Mouse (Mus musculus): Measurements from ENCODE around the gene Tmed2. TPM values are rescaled to one million over a fixed set of nuclear protein-coding genes. Genes with fewer than 3 reads are reported as not detected.
"Not testable (repeated sequence)": the region's sequence is repeated elsewhere in the genome, so short reads cannot be mapped to it uniquely, and the experiment has no call there.

Tmed2 gene
- total RNA-seq, 2 experiments from 2014 or later, result 300 to 870 TPM

DNA sequence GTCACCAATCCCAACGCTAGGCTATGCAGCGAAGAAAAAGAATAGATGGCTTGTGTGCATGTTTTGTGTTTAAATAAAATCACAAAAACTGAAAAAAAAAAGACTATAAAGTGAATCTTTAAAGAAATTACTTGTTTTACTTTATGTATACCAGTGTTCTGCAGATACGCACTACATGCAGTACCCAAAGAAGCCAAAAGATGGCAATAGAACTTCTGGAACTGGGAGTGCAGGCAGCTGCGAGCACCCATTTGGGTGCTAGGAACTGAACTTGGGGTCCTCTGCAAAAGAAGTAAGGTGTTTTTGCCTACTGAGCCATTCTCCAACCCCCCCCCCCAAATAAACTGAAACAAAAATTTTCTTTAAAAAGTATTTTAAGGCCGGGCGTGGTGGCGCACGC, 17.5 kb upstream of the Tmed2 start:
- no peak for ATAC-seq (replicated peaks; ENCODE audit: low FRiP score, low TSS enrichment, poor library complexity, severe bottlenecking)

DNA sequence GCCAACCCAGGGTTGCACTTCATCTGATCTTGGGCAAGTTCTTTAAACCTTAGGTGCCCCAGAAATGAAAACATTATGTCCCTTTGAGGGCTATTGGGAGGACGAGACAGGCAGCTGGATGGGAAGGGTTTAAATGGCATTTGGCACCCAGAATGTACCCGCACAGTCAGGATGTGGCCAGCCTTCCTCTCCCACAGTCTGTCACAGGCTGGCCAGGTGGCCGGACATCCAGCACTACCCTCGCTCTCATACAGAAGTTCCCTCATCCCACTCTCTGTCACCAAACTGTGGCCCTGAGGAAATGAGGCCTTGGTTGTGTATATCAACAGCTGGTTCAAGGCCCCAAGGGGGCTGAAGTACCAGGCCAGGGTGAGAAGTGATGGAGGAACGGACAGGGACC, 15.6 kb upstream of the Tmed2 start:
- no peak for ATAC-seq (replicated peaks; ENCODE audit: low FRiP score, low TSS enrichment, poor library complexity, severe bottlenecking)

DNA sequence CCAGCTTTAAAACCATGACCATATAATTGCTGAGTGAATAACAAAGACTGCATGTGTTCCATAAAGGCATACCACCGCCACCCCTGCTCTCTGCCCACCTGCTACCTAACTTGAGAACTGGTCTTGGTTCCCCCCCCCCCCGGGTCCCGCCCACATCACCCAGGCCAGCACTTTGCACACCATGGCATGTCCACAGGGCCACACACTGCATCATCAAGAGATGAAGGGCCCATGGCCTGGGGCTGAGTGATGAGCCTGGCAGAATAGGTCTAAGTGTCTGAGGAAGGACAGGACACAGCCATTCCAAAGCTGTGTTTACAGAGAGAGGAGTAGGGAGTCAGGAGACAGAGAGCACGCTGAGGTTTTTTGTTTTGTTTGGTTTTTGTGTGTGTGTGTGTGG, 12.1 kb upstream of the Tmed2 start:
- no peak for ATAC-seq (replicated peaks; ENCODE audit: low FRiP score, low TSS enrichment, poor library complexity, severe bottlenecking)

DNA sequence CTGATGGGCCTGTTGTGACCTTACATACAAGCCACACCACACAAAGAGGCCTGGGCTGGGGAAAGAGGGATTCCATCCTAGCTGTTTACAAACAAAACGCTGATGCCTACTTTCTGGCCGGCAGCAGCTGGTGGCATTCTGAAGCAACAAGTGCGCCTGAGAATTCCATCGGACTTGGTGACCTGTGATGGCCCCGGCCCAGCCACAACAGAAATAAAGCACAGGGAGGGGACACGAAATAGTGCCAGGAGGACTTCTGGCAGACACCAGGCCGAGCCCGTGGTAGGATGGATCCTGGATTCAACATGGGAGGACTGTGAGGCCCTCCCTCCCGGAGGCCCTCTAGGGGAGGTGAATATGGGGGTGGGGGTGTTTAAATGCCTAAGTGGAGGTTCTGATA, 11.7 kb upstream of the Tmed2 start:
- ATAC-seq (replicated peaks; ENCODE audit: low FRiP score, low TSS enrichment, poor library complexity, severe bottlenecking), result no peak

DNA sequence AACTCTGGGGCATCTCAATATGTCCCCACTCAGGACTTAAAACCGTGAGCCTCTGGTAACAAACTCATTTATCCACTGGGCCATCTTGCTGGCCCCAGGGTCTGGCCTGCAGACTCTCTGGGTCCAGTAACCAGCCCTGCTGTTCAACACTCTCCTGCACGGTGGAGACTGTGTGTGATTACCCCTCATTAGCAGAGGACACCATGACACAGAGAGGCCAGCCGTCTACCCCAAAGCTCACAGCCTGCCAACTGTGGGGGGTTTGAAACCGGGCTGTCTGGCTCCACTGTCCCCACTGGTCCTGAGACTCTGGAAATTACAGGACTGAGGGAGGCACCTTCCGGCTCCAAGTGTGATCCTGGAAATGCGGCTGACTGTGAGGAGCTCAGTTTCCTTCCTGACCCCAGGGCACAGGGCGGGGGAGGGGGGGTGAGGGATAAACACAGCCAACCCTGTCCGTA, 11.3 kb upstream of the Tmed2 start:
- no peak for ATAC-seq (replicated peaks; ENCODE audit: low FRiP score, low TSS enrichment, poor library complexity, severe bottlenecking)

DNA sequence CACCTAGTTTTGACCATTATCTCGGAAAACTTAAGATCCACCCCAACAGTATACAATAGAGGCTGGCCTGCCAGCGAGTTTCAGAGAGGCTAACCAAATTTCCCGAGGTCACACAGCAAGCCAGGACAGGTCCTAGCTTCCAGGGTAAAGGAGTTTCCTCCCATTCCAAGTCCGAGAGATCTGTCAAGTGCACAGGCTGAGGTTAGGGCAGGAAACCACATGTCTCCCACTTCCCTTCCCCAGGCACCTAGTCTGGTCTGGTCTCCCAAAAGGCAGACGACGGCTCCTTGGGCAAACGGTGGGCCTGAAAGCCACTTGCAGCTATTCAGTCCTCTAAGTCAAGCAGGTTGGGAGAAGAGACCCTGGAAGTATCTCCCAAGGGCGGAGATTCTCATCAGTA, 10.8 kb upstream of the Tmed2 start:
- ATAC-seq (replicated peaks; ENCODE audit: low FRiP score, low TSS enrichment, poor library complexity, severe bottlenecking), result no peak

DNA sequence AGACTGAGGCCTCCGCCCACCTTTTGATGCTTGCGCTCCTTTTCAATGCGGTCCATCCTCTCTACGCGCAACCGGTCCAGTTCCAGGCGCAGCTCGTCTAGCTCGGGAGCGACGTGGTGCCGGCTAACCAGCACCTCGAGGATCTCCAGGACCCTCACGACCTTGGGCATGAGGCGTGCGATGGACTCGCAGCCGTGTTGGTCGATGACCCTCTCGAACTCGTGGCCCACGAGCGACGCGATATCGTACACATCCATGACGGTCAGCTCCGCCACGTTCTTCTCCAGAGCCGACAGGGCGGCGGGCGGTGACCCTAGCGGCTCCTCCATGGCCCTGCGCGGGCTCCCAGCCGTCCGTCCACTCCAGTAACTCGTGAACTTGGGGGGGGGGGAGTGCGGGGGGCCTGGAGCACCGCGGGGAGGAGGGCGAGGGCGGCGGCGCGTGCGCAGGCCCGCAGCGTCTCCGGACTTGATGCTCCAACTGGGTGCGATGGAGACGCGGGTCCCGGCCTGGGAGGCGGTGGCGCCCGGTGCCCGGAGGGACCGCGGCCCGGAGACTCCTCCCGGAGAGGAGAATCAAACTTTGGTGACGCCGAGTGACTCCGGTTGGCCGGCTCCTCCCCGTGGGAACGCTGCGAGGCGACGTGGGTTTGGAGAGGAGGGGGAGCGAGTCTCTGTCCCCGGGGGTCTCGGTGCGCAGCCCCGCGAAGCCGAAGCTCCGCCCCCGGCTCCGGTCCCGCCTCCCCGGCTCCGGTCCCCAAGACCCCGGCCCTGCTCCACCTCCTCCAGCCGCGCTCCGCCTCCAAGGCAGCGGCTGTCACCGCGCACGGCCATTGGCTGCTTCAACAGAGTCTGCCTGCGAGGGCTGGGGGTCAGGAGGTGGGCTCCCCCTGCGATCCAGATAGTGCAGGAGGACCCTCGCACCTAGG, 9.6 kb upstream of the Tmed2 start, which contains the start of gene Rilpl1:
Gene Rilpl1, minus strand, starts transcription at position 737 of the 928 bp plus-strand sequence.
- ATAC-seq (replicated peaks; ENCODE audit: low FRiP score, low TSS enrichment, poor library complexity, severe bottlenecking), result peak; percentile 63

DNA sequence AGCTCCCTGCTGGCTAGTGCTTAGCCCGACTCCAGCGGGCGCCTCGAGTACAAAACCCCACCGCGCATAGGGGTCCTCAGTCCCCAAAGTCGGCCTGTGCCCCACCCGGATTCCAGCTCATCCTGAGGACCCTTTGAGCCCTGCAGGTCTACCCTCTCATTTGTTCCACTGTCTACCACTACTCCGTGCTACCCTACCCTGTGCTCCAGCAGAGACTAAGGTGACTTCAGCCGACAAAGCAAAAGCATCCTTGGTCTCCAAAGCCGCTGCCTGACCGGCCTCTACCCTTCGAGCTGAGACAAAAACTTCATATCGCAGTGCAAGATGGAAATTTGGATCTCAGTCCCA, 8.9 kb upstream of the Tmed2 start:
- 0 out of 2 replicates have a peak, but pooled peaks have one; percentile 12 for ATAC-seq (replicated peaks; ENCODE audit: low FRiP score, low TSS enrichment, poor library complexity, severe bottlenecking)

DNA sequence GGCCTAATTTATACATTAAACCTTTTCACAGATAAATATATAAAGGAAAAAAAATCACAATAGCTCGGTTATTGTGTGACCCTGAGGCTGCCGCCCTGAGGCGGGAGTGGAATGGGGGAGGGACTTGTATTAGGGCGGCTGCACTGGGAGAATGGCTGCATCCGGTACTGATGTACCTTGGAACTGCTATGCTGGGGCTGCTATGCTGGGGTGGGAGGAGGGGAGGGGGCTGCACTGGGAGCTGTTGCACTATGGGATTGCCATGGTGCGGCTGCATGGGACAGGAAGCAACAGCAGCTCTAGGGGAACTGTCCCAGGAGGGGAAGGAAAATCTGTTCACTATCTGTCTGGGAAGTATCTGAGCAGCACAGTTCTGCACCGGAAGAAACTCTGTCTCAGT, 8.0 kb upstream of the Tmed2 start:
- no peak for ATAC-seq (replicated peaks; ENCODE audit: low FRiP score, low TSS enrichment, poor library complexity, severe bottlenecking)

DNA sequence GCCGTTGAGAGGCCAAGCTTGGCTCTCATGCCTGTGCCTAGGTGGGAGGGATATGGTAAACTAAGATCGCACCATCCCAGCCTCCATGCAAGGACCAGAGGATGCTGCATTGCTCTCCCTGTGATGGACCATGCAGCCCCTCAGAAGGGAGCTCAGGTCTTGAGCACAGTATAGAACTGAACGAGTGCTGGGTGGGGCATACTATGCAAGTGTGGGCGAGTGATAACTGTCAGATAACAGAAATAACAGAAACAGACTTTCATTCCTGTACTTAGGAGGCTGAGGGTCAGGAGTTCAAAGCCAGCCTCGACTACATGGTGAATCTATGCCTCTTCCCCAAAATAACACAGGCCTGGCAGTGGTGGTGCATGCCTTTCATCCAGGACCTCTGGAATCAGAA, 5.5 kb upstream of the Tmed2 start:
- ATAC-seq (replicated peaks; ENCODE audit: low FRiP score, low TSS enrichment, poor library complexity, severe bottlenecking), result no peak

DNA sequence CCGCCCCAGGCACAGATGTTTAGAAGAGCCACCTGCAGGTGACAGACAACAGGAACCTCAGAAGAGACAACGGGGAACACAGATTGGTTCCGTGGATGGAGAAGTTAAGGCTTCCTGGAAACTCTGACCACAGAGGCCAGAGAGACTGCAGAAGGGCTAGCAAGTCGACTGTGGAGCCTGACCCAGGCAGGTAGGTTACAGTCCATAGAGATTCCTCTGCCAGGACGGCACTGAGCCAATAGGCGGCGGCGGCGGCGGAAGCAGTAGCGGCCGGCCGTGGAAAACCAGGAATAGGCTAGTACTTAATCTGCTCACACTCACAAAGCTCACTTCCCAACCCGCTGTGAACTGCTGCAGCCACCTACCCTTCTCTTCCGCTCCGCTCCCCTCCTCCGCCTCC, 3.7 kb upstream of the Tmed2 start:
- no peak for ATAC-seq (replicated peaks; ENCODE audit: low FRiP score, low TSS enrichment, poor library complexity, severe bottlenecking)

DNA sequence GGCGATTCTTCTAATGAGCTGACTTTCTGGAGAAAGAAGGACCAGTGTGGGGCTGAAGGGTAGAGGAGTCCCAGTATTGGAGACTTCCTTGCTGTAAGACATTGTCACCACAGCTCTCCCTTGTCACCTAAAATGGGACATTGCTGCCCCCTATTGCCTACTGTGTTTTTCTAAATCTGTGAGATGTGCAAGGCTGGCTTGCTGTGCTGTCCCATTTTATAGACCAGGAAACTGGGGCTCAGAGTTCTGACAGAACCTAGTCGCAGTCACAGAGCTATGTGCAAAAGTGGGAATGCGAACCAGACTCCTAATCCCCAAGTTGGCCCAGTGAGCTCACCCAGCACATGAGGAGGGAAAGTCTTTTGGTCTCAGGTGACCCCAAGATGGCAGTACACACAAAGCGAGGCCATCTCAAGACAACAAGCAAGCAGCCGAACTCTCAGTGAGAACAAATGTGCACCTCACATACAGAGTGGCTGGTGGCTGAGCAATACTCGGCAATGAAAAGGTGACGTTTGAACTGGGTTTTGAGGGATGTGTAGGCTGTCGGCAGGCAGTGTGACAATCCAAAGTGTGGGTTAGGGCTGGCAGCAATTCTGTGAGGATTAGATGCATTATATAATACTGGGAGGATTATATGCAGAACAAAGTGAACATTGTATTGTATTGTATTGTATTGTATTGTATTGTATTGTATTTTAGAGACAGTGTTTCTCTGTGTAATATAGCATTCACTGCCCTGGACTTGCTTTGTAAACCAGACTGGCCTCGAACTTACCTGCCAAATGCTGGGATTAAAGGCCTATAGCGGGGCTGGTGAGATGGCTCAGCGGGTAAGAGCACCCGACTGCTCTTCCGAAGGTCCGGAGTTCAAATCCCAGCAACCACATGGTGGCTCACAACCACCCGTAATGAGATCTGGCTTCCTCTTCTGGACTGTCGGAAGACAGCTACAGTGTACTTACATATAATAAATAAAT, 1.4 kb upstream of the Tmed2 start:
- 0 out of 2 replicates have a peak, but pooled peaks have one; percentile 20 for ATAC-seq (replicated peaks; ENCODE audit: low FRiP score, low TSS enrichment, poor library complexity, severe bottlenecking)

DNA sequence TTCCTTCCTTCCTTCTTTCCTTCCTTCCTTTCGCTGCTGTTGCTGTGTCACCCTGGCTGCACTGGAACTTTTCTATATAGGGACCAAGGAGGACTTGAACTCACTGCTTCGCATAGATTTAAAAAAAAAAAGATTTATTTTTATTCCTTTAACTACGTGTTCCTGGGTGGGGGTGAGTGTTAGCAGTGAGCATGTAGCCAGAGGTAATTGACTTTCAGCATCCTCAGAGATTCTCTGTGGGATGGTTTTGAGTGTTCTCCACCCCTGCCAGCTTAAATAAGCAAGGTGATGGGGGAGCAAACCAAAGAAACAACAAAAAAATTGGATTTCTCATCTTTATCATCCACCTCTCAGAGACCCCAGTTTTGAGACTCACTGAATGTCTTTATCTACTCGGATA, 590 bp upstream of the Tmed2 start:
- no peak for ATAC-seq (replicated peaks; ENCODE audit: low FRiP score, low TSS enrichment, poor library complexity, severe bottlenecking)

DNA sequence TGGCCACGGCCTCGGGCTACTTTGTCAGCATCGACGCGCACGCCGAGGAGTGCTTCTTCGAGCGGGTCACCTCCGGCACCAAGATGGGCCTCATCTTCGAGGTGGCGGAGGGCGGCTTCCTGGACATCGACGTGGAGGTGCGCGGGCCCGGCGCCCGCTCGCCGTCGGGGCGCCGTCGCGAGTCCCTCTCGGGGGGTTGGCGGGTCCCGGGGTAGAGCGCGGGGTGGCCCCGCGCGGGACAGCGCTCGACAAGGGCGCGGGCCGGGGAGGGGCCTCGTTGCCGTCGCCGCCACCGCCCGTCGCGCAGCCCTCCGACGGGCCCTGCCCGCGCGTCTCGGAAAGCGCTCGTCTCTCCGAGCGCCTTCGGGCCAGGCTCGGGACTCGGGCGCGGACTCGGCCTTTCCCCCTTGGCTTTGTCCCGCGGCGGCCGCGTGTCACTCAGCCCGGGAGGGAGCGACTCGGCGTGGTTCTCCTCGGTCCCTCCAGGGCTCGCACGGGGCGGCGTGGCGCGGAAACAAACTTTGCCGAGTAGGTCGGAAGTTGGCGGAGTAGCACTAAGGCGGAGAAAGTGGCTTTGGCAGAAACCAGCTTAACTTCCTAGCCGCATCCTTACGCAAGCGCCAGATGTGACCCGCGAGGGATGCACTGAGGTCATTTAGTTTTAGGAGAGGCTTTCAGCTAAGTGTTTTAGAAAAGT, 558 bp downstream of the Tmed2 start:
- ATAC-seq (replicated peaks; ENCODE audit: low FRiP score, low TSS enrichment, poor library complexity, severe bottlenecking), result peak; percentile 36; the same call in 1 of the 2 replicates

DNA sequence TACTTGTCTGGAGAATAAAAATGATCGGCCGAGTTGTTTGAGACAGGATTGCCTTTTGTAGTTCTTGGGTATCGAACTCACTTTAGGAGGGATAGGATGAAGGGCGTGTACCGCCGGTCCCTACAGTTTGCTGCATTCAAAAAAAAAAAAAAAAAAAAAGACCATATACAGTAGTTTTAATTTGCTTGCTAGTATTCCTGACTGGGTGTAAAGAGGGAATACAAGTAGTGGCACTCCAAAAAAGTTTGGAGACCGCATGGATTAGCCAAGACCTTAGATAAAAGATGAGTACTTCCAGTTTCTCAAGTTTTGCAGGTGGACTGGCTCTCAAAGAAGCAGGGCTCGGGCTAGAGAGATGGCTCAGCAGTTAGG, 1.1 kb downstream of the Tmed2 start:
- ATAC-seq (replicated peaks; ENCODE audit: low FRiP score, low TSS enrichment, poor library complexity, severe bottlenecking), result no peak

DNA sequence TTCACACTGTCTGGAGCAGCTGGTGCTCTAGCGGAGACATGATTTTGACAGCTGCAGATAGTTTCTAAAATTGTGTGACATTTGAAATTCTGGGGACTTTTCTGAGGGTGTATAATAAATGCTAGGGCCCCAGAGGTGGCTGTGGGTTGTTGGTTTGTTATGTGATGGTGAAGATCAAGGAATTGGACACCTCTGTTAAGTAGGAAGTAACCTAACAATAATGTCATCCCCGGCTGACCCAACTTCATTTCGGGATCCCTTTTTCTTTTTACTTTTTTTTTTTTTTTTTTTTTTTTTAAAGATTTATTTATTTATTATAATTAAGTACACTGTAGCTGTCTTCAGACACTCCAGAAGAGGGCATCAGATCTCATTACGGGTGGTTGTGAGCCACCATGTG, 10.2 kb downstream of the Tmed2 start:
- not testable (repeated sequence) for ATAC-seq (replicated peaks; ENCODE audit: low FRiP score, low TSS enrichment, poor library complexity, severe bottlenecking)

DNA sequence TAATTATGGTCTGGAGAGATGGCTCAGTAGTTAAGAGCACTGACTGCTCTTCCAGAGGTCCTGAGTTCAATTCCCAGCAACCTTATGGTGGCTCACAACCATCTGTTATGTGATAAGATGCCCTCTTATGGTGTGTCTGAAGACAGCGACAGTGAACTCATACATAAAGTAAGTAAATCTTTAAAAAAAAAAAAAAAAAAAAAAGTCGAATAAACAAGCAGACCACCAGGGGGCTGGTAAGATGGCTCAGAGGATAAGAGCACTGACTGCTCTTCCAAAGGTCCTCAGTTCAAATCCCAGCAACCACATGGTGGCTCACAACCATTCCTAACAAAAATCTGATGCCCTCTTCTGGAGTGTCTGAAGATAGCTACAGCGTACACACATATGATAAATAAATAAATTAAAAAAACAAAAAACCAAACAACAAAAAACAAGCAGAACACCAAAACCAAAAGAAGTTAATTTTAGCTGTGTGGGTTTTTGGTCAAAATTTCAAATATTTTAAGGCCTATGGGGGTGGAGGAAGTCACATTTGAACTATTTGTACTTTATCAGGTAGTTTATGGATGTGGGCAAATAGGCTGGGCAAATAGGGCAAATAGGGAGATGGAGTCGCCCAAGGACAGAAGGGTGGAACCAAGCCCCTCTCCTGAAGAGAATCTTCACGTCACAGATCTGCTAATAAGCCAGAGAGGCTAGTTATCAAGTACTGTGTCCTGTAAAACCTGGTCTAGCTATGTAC, 11.0 kb downstream of the Tmed2 start:
- not testable (repeated sequence) for ATAC-seq (replicated peaks; ENCODE audit: low FRiP score, low TSS enrichment, poor library complexity, severe bottlenecking)

DNA sequence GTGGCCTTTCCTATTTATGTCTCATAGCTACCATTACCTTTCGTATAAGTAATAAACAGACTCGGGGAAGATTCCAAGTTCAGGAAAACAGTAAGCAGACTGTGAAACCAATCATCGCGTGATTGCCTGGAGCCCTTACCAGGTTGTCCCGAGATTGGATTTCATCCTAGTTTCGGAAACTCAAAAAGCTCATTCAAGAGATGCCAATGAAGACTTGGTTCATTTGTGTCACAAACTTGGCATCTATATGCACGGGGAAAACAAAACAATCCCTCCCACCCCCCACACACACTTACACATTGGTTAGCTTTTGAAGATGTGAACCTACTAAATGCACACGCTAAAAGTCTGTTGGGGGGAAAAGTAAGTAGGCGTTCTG, 11.6 kb downstream of the Tmed2 start:
- no peak for ATAC-seq (replicated peaks; ENCODE audit: low FRiP score, low TSS enrichment, poor library complexity, severe bottlenecking)

All from megakaryocyte-erythroid progenitor cell, adult 5-6 weeks (primary cell).